Mouse (Mus musculus): ENCODE data around the gene Diablo. TPM values are rescaled to one million over a fixed set of nuclear protein-coding genes. Genes with fewer than 3 reads are reported as not detected.

The Diablo gene
- total RNA-seq, 2 experiments from 2014 or later: 46.6 to 47.6 TPM

- DNase-seq (ENCODE audit: low spot score in 2 of 2): peak; percentile 82 to 90
Observed at GRCm38 (mm10) chr5:123507936-123508723, 15.8 kb downstream of the Diablo start.

- no peak for DNase-seq (ENCODE audit: low spot score in 2 of 2)
Observed at GRCm38 (mm10) chr5:123501973-123502372, 22.0 kb downstream of the Diablo start.

- peak; percentile 46 to 57 for DNase-seq (ENCODE audit: low spot score in 2 of 2)
Observed at GRCm38 (mm10) chr5:123499717-123500116, 24.3 kb downstream of the Diablo start.

GRCm38 (mm10) chr5:123489935-123490334 lies 34.0 kb downstream of the Diablo start:
- no peak for DNase-seq (ENCODE audit: low spot score in 2 of 2)

GRCm38 (mm10) chr5:123489112-123489785 lies 34.7 kb downstream of the Diablo start, which contains the start of the genes Lrrc43 and Il31:
Gene Lrrc43 (plus strand): TSS chr5:123489305.
Gene Il31 (minus strand): TSS chr5:123489489.
- DNase-seq (ENCODE audit: low spot score in 2 of 2): no peak

- no peak for DNase-seq (ENCODE audit: low spot score in 2 of 2)
Observed at GRCm38 (mm10) chr5:123487659-123488395, 36.1 kb downstream of the Diablo start.

- DNase-seq (ENCODE audit: low spot score in 2 of 2): no peak
Observed at GRCm38 (mm10) chr5:123473817-123474216, 50.2 kb downstream of the Diablo start.

- DNase-seq (ENCODE audit: low spot score in 2 of 2): no peak
Observed at GRCm38 (mm10) chr5:123470784-123471400, 53.1 kb downstream of the Diablo start.

GRCm38 (mm10) chr5:123464638-123465037 lies 59.3 kb downstream of the Diablo start:
- DNase-seq (ENCODE audit: low spot score in 2 of 2): no peak

- no peak for DNase-seq (ENCODE audit: low spot score in 2 of 2)
Observed at GRCm38 (mm10) chr5:123461420-123461819, 62.6 kb downstream of the Diablo start.

Small RNAs within 50 kb of the gene (microRNA-seq; reads per million reads assigned to microRNA genes)
- gene Mir7647: 1.4 to 1.8 reads per million in 2 experiments

Other genes with a start within 250 kb of the Diablo start
- 10 to 100 TPM; 66.9 TPM for gene Bcl7a, start 180.3 kb downstream of the Diablo start, total RNA-seq (2021)
- gene Mlxip, start 129.4 kb downstream of the Diablo start, total RNA-seq (2021): 10 to 100 TPM; 22.9 to 25.2 TPM
- gene Lrrc43, start 34.9 kb downstream of the Diablo start, total RNA-seq (2021): 1 to 10 TPM; 1.1 to 1.5 TPM
- not detected for gene Il31, start 34.7 kb downstream of the Diablo start, total RNA-seq (2021)
- gene B3gnt4, start 13.7 kb downstream of the Diablo start, total RNA-seq (2021): 1 to 10 TPM; 1.5 TPM
- gene Gm49027, start 1.3 kb upstream of the Diablo start, total RNA-seq (2021): 1 to 10 TPM; 7.1 to 7.3 TPM
- gene Vps33a, start 48.9 kb upstream of the Diablo start, total RNA-seq (2021): 10 to 100 TPM; 72.9 to 76.5 TPM
- 100 to 1,000 TPM; 112 to 122 TPM for gene Clip1, start 160.4 kb upstream of the Diablo start, total RNA-seq (2021)
- 10 to 100 TPM; 44.3 to 50.0 TPM for gene Zcchc8, start 196.9 kb upstream of the Diablo start, total RNA-seq (2021)
- gene Rsrc2, start 225.2 kb upstream of the Diablo start, total RNA-seq (2021): 10 to 100 TPM; 89.5 to 96.9 TPM
- 1 to 10 TPM; 1.7 to 2.9 TPM for gene Kntc1, start 225.5 kb upstream of the Diablo start, total RNA-seq (2021)